Mouse (Mus musculus) ES-E14 (cell line): ENCODE data around the gene Atp7b.

Experiments
- CHD2 ChIP-seq: IDR thresholded peaks from 2 replicates; pipeline ENCODE4 v1.6.1; 2014; ENCODE audit warnings: mild to moderate bottlenecking, low read depth, low read length, inconsistent platforms
- HCFC1 ChIP-seq: IDR thresholded peaks from 2 replicates; pipeline ENCODE4 v1.6.1; 2012; ENCODE audit warnings: low read length, inconsistent platforms, borderline replicate concordance; ENCODE audit not compliant: insufficient read depth
- MAFK ChIP-seq: IDR thresholded peaks from 2 replicates; pipeline ENCODE4 v1.6.1; 2014; ENCODE audit warnings: mild to moderate bottlenecking, low read depth, low read length, inconsistent platforms; ENCODE audit not compliant: insufficient read depth
- ZC3H11A ChIP-seq: IDR thresholded peaks from 2 replicates; pipeline ENCODE4 v1.6.1; 2012; ENCODE audit warnings: low read depth, mild to moderate bottlenecking, inconsistent platforms, low read length, borderline replicate concordance
- ZNF384 ChIP-seq: IDR thresholded peaks from 2 replicates; pipeline ENCODE4 v1.6.1; 2012; ENCODE audit warnings: low read depth, low read length, inconsistent platforms

- TF ChIP-seq HCFC1 (no peak), CHD2 (no peak), ZC3H11A (no peak), MAFK (no peak), ZNF384 (no peak)
These were observed 53.7 kb downstream of the Atp7b start for GRCm38 (mm10) chr8:22006423-22006822.
